Mouse (Mus musculus): ENCODE data around the gene Tmem139. TPM values are rescaled to one million over a fixed set of nuclear protein-coding genes. Genes with fewer than 3 reads are reported as not detected.

The Tmem139 gene
- 0.12 TPM in 1 of 2 replicates, not detected in the other for polyA plus RNA-seq (2012; rRNA removed)

DNA sequence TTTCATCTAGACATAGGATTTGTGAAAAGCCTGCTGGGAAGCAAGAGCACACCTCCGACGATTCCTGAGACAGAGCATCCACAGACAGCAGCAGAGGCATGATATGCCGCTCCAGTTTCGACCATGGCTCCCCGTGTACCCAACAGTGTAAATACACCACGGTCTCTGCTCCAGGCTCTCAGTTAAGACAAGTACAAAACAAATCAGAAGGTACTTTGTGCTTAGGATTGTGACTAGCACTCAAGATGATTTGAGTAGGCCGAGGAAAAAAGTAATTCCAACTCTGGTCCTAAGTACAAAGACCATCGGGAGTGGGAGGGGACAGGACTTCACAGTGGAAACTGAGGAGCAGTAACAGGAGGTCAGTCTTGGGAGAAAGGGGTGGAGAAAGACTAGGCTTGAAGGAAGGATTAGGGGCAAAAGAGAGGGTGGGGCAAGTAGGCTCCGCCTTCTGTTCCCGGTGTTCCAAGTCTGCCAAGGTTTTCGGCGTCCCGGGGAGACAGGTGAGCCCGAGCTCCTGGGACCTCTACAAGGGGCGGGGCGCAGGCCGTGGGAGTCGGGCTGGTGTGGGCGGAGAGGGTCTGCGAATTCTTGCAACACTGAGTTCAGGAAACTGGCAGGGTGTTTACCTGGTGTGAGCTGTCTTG is at the start of gene Tmem139:
Tmem139 (plus strand) TSS at position 447 of the 647 bp plus-strand sequence.
- Histone ChIP-seq H3K27ac (ENCODE audit: control insufficient read depth, insufficient read depth, low read depth, low read length) (no peak within 1 kb of the TSS), H3K4me3 (ENCODE audit: control insufficient read depth, low read depth, low read length) (no peak within 1 kb of the TSS; the same call in 1 of the 2 replicates)
- TF ChIP-seq POLR2A (IDR thresholded peaks at IDR 0.05; ENCODE audit: control insufficient read depth, low read depth, low read length) (no peak), CTCF (IDR thresholded peaks at IDR 0.05; ENCODE audit: control insufficient read depth, insufficient read depth, insufficient replicate concordance, low read depth, low read length) (no peak)

DNA sequence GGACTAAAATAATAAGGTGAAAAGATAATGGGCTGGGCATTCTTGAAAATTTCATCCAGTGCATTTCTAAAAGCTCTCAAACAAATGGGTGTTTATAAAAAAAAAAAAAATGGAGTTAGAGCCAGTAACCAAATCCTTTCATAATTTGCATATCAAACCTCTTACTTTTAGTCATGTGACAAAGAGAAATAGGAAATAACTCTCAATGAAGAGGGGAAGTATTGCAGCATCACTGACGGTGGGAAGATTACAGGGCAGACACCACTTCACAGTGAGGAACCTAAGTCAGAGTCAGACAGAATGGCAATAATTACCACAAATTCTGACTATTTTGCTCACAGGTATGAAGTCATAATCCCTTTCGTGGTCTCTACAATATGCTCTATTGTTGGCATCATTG is 46.7 kb upstream of the Tmem139 start, which contains the start of gene Tas2r144:
Tas2r144 (plus strand) TSS at position 301 of the 400 bp plus-strand sequence.
- Histone ChIP-seq H3K4me3 (ENCODE audit: control insufficient read depth, low read depth, low read length) (no peak within 1 kb of the TSS), H3K27ac (ENCODE audit: control insufficient read depth, insufficient read depth, low read depth, low read length) (no peak within 1 kb of the TSS), H3K27me3 (ENCODE audit: control insufficient read depth, insufficient read depth, low read length) (no peaks in the 10 kb centered on the region), H3K4me1 (ENCODE audit: control insufficient read depth, insufficient read depth, low read length) (no peaks in the 10 kb centered on the region), H3K36me3 (ENCODE audit: control insufficient read depth, insufficient read depth, low read length) (no peaks in the 10 kb centered on the region)
- TF ChIP-seq CTCF (IDR thresholded peaks at IDR 0.05; ENCODE audit: control insufficient read depth, insufficient read depth, insufficient replicate concordance, low read depth, low read length) (no peak), POLR2A (IDR thresholded peaks at IDR 0.05; ENCODE audit: control insufficient read depth, low read depth, low read length) (no peak)

More for the DNA sequence above, at the start of gene Tmem139:
- Histone ChIP-seq H3K36me3 (ENCODE audit: control insufficient read depth, insufficient read depth, low read length) (no peaks in the 10 kb centered on the region), H3K27me3 (ENCODE audit: control insufficient read depth, insufficient read depth, low read length) (no peaks in the 10 kb centered on the region), H3K4me1 (ENCODE audit: control insufficient read depth, insufficient read depth, low read length) (peaks cover 15% of the 10 kb centered on the region)

DNA sequence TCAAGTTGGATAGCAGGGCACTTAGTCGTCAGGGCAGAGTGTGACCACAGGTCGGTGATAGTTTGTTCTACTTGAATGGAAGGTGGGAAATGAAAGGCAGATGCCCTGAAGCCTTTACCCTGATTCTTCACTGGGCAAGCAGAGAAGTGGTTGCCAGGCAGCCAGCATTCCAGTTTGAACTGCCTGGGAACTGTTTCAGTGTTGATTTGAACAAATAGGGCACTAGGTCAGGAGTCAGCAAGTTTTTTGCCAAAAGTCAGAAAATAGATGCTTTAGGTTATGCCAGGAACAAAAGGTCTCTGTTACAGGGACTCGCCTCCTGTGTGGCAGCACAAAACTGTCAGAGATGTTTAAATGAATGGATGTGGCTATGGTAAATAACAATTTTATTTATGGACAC is 39.5 kb upstream of the Tmem139 start:
- no peaks in the 10 kb centered on the region for H3K27me3 ChIP-seq (ENCODE audit: control insufficient read depth, insufficient read depth, low read length)
- TF ChIP-seq CTCF (IDR thresholded peaks at IDR 0.05; ENCODE audit: control insufficient read depth, insufficient read depth, insufficient replicate concordance, low read depth, low read length) (no peak), POLR2A (IDR thresholded peaks at IDR 0.05; ENCODE audit: control insufficient read depth, low read depth, low read length) (no peak)
- no peak overlapping the region for H3K4me3 ChIP-seq (ENCODE audit: control insufficient read depth, low read depth, low read length)
- no peaks in the 10 kb centered on the region for H3K36me3 ChIP-seq (ENCODE audit: control insufficient read depth, insufficient read depth, low read length)
- no peaks in the 10 kb centered on the region for H3K4me1 ChIP-seq (ENCODE audit: control insufficient read depth, insufficient read depth, low read length)
- no peak overlapping the region for H3K27ac ChIP-seq (ENCODE audit: control insufficient read depth, insufficient read depth, low read depth, low read length)

DNA sequence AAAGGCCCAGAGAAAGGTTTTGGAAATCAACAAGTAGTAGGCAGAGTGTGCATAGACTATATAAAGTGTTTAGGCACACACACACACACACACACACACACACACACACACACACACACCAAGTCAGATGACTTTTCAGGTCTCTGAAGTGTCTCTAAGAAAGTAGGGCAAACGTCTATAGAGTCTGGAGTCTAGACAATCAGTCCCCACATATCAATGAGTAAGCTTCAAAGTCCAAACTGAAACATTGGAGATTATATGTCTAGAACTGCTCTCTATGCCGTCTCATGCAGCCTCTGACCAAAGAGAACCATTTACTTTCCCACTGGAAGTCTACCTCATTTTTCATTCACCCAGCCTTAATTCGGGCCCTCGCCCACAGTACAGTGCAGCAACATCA is 36.7 kb upstream of the Tmem139 start:
- TF ChIP-seq POLR2A (IDR thresholded peaks at IDR 0.05; ENCODE audit: control insufficient read depth, low read depth, low read length) (no peak), CTCF (IDR thresholded peaks at IDR 0.05; ENCODE audit: control insufficient read depth, insufficient read depth, insufficient replicate concordance, low read depth, low read length) (no peak)
- Histone ChIP-seq H3K4me1 (ENCODE audit: control insufficient read depth, insufficient read depth, low read length) (no peaks in the 10 kb centered on the region), H3K4me3 (ENCODE audit: control insufficient read depth, low read depth, low read length) (no peak overlapping the region), H3K36me3 (ENCODE audit: control insufficient read depth, insufficient read depth, low read length) (no peaks in the 10 kb centered on the region), H3K27ac (ENCODE audit: control insufficient read depth, insufficient read depth, low read depth, low read length) (no peak overlapping the region), H3K27me3 (ENCODE audit: control insufficient read depth, insufficient read depth, low read length) (no peaks in the 10 kb centered on the region)

DNA sequence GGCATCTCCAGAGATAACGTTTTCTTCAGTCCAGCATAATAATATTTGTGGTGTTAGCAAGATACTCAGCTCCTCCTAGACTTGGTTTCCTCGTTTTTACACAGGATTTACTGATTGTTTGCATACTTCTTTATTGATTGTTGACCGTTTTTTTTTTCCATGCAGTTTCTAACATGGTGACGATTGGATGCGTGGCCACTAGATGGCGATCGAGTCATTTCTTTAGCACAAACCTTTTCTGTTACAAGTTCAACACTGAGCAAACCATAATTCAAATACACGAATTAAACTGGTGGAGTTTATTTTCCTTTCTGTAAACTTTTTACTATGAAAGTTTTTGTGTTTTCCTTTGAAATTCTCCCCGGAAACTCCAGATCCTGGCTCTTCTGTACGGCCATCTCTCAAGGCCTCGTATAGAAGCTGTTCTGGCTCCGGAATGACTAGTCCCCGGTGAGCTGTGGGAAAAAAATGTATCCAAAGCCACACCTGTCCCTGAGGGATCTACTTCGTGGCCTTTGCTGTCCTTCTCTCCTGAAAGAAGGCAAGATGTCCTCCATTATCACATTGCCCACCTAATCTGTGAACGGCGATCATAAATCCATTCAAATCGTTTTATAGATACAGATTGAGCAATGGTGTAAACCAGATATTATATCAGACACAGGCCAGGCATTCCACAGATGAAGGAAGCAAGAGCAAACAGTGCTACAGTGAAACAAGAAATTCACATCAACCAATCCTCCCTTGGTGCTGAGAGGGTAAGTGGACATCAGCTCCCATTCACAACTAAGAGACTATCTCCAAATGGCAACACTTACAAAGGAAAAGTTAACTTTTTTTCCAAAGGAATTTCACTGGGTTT is 34.3 kb upstream of the Tmem139 start:
- no peak overlapping the region for H3K27ac ChIP-seq (ENCODE audit: control insufficient read depth, insufficient read depth, low read depth, low read length)
- H3K36me3 ChIP-seq (ENCODE audit: control insufficient read depth, insufficient read depth, low read length), result no peaks in the 10 kb centered on the region
- no peaks in the 10 kb centered on the region for H3K27me3 ChIP-seq (ENCODE audit: control insufficient read depth, insufficient read depth, low read length)
- H3K4me1 ChIP-seq (ENCODE audit: control insufficient read depth, insufficient read depth, low read length), result no peaks in the 10 kb centered on the region
- no peak overlapping the region for H3K4me3 ChIP-seq (ENCODE audit: control insufficient read depth, low read depth, low read length)
- TF ChIP-seq POLR2A (IDR thresholded peaks at IDR 0.05; ENCODE audit: control insufficient read depth, low read depth, low read length), result no peak
- peak; percentile 29; the same call in 1 of the 2 replicates for TF ChIP-seq CTCF (IDR thresholded peaks at IDR 0.05; ENCODE audit: control insufficient read depth, insufficient read depth, insufficient replicate concordance, low read depth, low read length)

DNA sequence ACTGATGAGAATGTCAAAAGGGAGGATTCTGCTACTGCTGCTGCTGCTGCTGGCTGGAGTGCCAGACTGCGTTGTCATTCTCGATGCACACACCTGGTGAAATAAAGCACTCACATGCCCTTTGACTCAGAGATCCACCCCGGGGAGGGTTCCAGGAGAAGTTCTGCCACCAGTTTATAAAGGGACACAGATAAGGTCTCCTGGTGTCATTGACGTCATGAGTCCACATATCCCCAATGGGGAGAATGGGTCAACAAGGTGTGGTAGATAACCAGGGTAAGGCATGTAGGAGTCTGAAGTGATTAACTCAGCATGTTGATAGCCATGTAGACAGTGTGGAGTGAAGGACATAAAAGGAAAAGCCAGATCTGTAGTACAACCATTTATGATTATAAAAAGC is 32.2 kb upstream of the Tmem139 start:
- Histone ChIP-seq H3K4me3 (ENCODE audit: control insufficient read depth, low read depth, low read length) (no peak overlapping the region), H3K27ac (ENCODE audit: control insufficient read depth, insufficient read depth, low read depth, low read length) (no peak overlapping the region), H3K4me1 (ENCODE audit: control insufficient read depth, insufficient read depth, low read length) (no peaks in the 10 kb centered on the region), H3K36me3 (ENCODE audit: control insufficient read depth, insufficient read depth, low read length) (no peaks in the 10 kb centered on the region), H3K27me3 (ENCODE audit: control insufficient read depth, insufficient read depth, low read length) (no peaks in the 10 kb centered on the region)
- TF ChIP-seq POLR2A (IDR thresholded peaks at IDR 0.05; ENCODE audit: control insufficient read depth, low read depth, low read length) (no peak), CTCF (IDR thresholded peaks at IDR 0.05; ENCODE audit: control insufficient read depth, insufficient read depth, insufficient replicate concordance, low read depth, low read length) (no peak)

DNA sequence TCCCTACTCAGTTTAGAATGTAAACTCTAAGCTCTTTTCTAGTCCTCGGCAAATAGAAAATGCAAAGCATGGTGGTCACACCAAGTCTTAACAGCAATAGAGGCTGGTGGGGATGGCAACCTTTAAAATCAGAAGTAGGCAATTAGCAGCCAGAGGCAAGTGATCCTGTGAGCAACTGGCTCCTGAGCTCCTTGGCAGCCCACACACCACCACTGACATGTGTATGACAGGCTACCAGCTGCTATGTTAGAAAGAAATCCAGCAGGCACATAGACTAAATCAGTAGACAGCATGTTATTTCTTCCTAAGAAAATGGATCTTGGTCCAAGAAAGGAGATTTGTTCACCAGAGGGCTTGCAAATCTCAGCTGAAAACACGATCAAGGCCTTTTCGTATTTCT is 30.6 kb upstream of the Tmem139 start:
- TF ChIP-seq CTCF (IDR thresholded peaks at IDR 0.05; ENCODE audit: control insufficient read depth, insufficient read depth, insufficient replicate concordance, low read depth, low read length) (no peak), POLR2A (IDR thresholded peaks at IDR 0.05; ENCODE audit: control insufficient read depth, low read depth, low read length) (no peak)
- no peaks in the 10 kb centered on the region for H3K4me1 ChIP-seq (ENCODE audit: control insufficient read depth, insufficient read depth, low read length)
- no peak overlapping the region for H3K4me3 ChIP-seq (ENCODE audit: control insufficient read depth, low read depth, low read length)

More for the DNA sequence above, 30.6 kb upstream of the Tmem139 start:
- Histone ChIP-seq H3K36me3 (ENCODE audit: control insufficient read depth, insufficient read depth, low read length) (no peaks in the 10 kb centered on the region), H3K27ac (ENCODE audit: control insufficient read depth, insufficient read depth, low read depth, low read length) (no peak overlapping the region), H3K27me3 (ENCODE audit: control insufficient read depth, insufficient read depth, low read length) (no peaks in the 10 kb centered on the region)

Data from testis, adult 2 months (tissue).